Mouse (Mus musculus): ENCODE data around the gene Ifnk. TPM values are rescaled to one million over a fixed set of nuclear protein-coding genes. Genes with fewer than 3 reads are reported as not detected.

Ifnk gene
- total and polyA plus RNA-seq, 2 experiments: not detected

DNA sequence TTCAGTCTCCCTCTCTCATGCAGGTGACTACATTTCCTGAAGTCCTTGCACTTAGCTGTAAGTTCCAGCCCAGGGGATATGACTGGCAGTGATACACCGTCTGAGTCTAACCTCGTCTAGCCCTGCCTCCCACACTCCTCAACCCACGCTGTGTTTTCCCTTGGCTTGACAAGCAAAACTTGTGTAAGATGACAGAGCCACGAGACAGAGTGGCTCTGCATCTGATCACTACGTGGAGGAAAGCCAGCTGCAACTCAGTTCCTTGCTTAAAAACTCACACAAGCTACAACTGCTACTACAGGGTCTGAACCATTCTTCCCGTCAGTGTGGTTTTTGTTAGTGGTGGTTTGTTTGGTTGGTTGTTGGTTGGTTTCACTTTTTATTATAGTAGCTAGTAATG lies 11.5 kb upstream of the Ifnk start:
- Histone ChIP-seq H3K4me1 (ENCODE audit: control insufficient read depth, insufficient read depth, low read length) (peaks cover 13% of the 10 kb centered on the region), H3K36me3 (ENCODE audit: control insufficient read depth, insufficient read depth, low read length) (no peaks in the 10 kb centered on the region; the same call in 1 of the 2 replicates), H3K4me3 (ENCODE audit: insufficient read depth, low read depth, low read length) (no peak overlapping the region), H3K79me2 (ENCODE audit: control insufficient read depth, insufficient read depth, low read length) (peaks cover 34% of the 10 kb centered on the region), H3K27ac (replicated peaks; ENCODE audit: insufficient read depth, low read depth, low read length) (no peak overlapping the region), H3K9ac (ENCODE audit: low read depth, low read length) (no peak overlapping the region), H3K27me3 (ENCODE audit: control insufficient read depth, insufficient read depth, low read length) (no peaks in the 10 kb centered on the region)
- 25% methylated on average over 6 of the region's 6 CpGs for WGBS
- TF ChIP-seq POLR2A (IDR thresholded peaks at IDR 0.05; ENCODE audit: extremely low read depth, insufficient read depth, low read length) (no peak), CTCF (IDR thresholded peaks at IDR 0.05; ENCODE audit: low read depth, low read length) (no peak)
- no peak for DNase-seq (ENCODE audit: extremely low read depth, low read depth, low spot score)

DNA sequence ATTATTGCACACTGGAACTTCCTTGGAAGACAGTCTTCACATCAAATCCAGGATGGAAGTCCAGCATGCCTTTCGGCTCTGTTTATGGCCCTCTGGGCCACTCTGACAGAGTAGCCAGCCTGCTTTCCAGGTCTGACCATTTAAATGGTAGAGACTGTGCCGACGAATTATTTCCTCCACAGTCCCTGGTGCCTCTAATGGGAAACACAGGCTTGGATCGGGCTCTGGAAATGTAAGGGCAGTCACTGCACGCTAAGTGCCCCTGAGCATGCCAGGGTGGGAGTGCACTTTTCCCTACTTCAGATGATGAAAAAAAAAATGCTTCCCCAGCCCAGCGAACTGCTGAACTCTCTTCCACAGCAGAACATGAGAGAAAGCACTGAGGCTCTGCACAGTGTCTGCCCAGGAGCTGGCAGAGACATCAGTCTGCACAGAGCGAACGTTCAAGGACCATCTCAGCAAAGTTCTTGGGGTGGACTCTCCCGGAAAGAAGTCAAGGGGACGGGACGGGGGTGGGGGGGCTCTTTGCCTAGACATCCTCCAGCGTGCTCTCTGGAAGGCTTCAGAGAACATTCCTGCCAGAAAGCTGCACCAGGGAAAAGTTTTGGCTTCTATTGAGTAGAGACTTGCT lies 8.3 kb upstream of the Ifnk start:
- 85% methylated on average over 12 of the region's 12 CpGs for WGBS
- H3K4me3 ChIP-seq (ENCODE audit: insufficient read depth, low read depth, low read length): no peak overlapping the region

DNA sequence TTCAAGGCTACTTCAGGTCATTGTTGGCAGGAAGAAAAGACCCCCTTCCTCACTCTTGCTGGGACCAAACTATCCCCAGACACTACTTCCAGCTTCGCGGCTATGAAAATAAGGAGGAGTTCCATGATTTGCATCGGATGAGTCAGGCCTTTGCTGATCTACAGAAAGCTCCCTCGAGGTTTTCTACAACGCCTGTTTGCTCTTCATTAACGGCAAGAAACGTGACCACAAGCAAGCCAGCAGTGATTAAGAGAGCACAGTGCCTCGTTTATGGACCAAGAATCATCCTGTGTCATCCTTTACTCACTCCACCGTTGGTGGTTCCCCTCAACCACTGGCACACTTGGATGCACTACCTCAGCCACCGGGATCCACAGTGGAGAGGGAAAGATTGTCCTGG lies 6.1 kb upstream of the Ifnk start:
- WGBS: 76% methylated on average over 10 of the region's 10 CpGs
- no peak for TF ChIP-seq CTCF (IDR thresholded peaks at IDR 0.05; ENCODE audit: low read depth, low read length)
- no peak for TF ChIP-seq POLR2A (IDR thresholded peaks at IDR 0.05; ENCODE audit: extremely low read depth, insufficient read depth, low read length)
- Histone ChIP-seq H3K4me3 (ENCODE audit: insufficient read depth, low read depth, low read length) (no peak overlapping the region), H3K27me3 (ENCODE audit: control insufficient read depth, insufficient read depth, low read length) (no peaks in the 10 kb centered on the region), H3K4me1 (ENCODE audit: control insufficient read depth, insufficient read depth, low read length) (peaks cover 16% of the 10 kb centered on the region; the same call in 1 of the 2 replicates), H3K79me2 (ENCODE audit: control insufficient read depth, insufficient read depth, low read length) (peaks cover 34% of the 10 kb centered on the region; the same call in 1 of the 2 replicates), H3K27ac (replicated peaks; ENCODE audit: insufficient read depth, low read depth, low read length) (no peak overlapping the region), H3K36me3 (ENCODE audit: control insufficient read depth, insufficient read depth, low read length) (no peaks in the 10 kb centered on the region; the same call in 1 of the 2 replicates), H3K9ac (ENCODE audit: low read depth, low read length) (no peak overlapping the region)
- no peak for DNase-seq (ENCODE audit: extremely low read depth, low read depth, low spot score)

More for the DNA sequence above, 8.3 kb upstream of the Ifnk start:
- DNase-seq (ENCODE audit: extremely low read depth, low read depth, low spot score): no peak
- H3K36me3 ChIP-seq (ENCODE audit: control insufficient read depth, insufficient read depth, low read length): no peaks in the 10 kb centered on the region; the same call in 1 of the 2 replicates
- no peaks in the 10 kb centered on the region for H3K27me3 ChIP-seq (ENCODE audit: control insufficient read depth, insufficient read depth, low read length)
- H3K4me1 ChIP-seq (ENCODE audit: control insufficient read depth, insufficient read depth, low read length): peaks cover 15% of the 10 kb centered on the region; the same call in 1 of the 2 replicates
- TF ChIP-seq CTCF (IDR thresholded peaks at IDR 0.05; ENCODE audit: low read depth, low read length) (no peak), POLR2A (IDR thresholded peaks at IDR 0.05; ENCODE audit: extremely low read depth, insufficient read depth, low read length) (no peak)
- peaks cover 39% of the 10 kb centered on the region for H3K79me2 ChIP-seq (ENCODE audit: control insufficient read depth, insufficient read depth, low read length)
- H3K27ac ChIP-seq (replicated peaks; ENCODE audit: insufficient read depth, low read depth, low read length): no peak overlapping the region
- H3K9ac ChIP-seq (ENCODE audit: low read depth, low read length): no peak overlapping the region

DNA sequence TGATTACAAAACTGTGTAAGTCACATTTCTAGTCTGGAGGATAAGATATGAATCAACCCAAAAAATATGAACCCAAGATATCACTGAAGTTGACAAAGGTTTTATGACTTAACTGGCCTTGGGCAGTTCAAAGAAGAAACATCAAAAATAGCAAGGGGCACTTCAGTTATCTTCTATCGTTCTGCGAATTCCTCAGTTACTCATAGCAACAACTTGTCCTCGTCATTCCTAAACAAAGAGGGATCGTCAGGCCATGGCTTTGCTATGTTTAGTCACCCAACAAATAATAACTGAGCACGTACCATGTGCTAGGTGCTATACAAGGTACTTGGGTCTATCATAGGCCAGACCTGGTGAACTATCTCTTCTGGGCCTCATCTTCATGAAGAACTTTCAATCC lies 5.3 kb upstream of the Ifnk start:
- no peaks in the 10 kb centered on the region for H3K27me3 ChIP-seq (ENCODE audit: control insufficient read depth, insufficient read depth, low read length)
- H3K27ac ChIP-seq (replicated peaks; ENCODE audit: insufficient read depth, low read depth, low read length): no peak overlapping the region
- no peaks in the 10 kb centered on the region for H3K36me3 ChIP-seq (ENCODE audit: control insufficient read depth, insufficient read depth, low read length)
- H3K79me2 ChIP-seq (ENCODE audit: control insufficient read depth, insufficient read depth, low read length): peaks cover 32% of the 10 kb centered on the region; the same call in 1 of the 2 replicates
- H3K9ac ChIP-seq (ENCODE audit: low read depth, low read length): no peak overlapping the region
- 62% methylated on average over 5 of the region's 5 CpGs for WGBS
- H3K4me3 ChIP-seq (ENCODE audit: insufficient read depth, low read depth, low read length): no peak overlapping the region
- H3K4me1 ChIP-seq (ENCODE audit: control insufficient read depth, insufficient read depth, low read length): peaks cover 17% of the 10 kb centered on the region; the same call in 1 of the 2 replicates
- no peak for DNase-seq (ENCODE audit: extremely low read depth, low read depth, low spot score)
- TF ChIP-seq CTCF (IDR thresholded peaks at IDR 0.05; ENCODE audit: low read depth, low read length) (no peak), POLR2A (IDR thresholded peaks at IDR 0.05; ENCODE audit: extremely low read depth, insufficient read depth, low read length) (no peak)

DNA sequence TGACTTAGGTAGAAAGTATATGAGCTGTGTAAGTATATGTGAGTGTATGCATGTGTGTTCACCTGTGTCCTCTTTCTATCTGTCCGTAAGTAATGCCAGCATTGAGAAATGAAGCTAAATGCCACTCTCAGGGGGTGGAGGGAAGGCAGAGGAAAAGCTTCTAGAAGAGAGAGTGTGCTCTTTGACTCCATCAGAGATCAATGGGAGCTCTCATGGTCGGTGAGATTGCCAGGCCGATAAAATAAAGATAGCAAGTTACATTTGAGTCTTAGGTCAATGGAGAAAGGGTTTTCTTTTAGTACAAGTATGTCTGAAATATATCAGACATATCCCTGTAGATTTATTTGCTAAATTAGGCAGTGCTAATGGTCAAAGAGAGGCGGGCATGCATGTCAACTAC lies 3.5 kb upstream of the Ifnk start:
- 39% methylated on average over 4 of the region's 4 CpGs for WGBS
- peaks cover 32% of the 10 kb centered on the region; the same call in 1 of the 2 replicates for H3K79me2 ChIP-seq (ENCODE audit: control insufficient read depth, insufficient read depth, low read length)

DNA sequence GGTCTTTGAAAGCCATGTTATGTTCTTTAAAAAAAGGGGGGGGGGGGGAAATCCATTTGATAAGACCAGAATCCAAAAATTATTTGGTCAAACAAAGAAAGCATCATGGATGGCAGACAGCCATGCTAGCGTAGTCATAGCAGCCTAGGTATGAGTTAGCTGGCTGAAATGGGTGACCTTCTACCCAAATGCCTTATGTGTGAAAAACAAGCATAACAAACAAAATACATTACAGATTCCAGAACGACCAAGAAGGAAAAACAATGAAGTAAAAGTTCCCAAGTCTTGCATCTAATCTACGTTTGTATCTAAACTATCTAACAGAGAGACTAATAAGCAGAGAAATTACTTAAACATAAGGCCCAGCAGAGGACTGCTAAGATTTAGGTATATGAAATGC lies 1.1 kb upstream of the Ifnk start:
- TF ChIP-seq CTCF (IDR thresholded peaks at IDR 0.05; ENCODE audit: low read depth, low read length): no peak
- TF ChIP-seq POLR2A (IDR thresholded peaks at IDR 0.05; ENCODE audit: extremely low read depth, insufficient read depth, low read length): no peak
- Histone ChIP-seq H3K27me3 (ENCODE audit: control insufficient read depth, insufficient read depth, low read length) (no peaks in the 10 kb centered on the region), H3K4me3 (ENCODE audit: insufficient read depth, low read depth, low read length) (no peak overlapping the region), H3K4me1 (ENCODE audit: control insufficient read depth, insufficient read depth, low read length) (peaks cover 19% of the 10 kb centered on the region; the same call in 1 of the 2 replicates), H3K9ac (ENCODE audit: low read depth, low read length) (no peak overlapping the region), H3K27ac (replicated peaks; ENCODE audit: insufficient read depth, low read depth, low read length) (no peak overlapping the region), H3K36me3 (ENCODE audit: control insufficient read depth, insufficient read depth, low read length) (no peaks in the 10 kb centered on the region), H3K79me2 (ENCODE audit: control insufficient read depth, insufficient read depth, low read length) (peaks cover 22% of the 10 kb centered on the region; the same call in 1 of the 2 replicates)
- peak; percentile 67 for DNase-seq (ENCODE audit: extremely low read depth, low read depth, low spot score)
- 37% methylated on average over 3 of the region's 3 CpGs for WGBS

More for the DNA sequence above, 3.5 kb upstream of the Ifnk start:
- Histone ChIP-seq H3K27ac (replicated peaks; ENCODE audit: insufficient read depth, low read depth, low read length) (no peak overlapping the region), H3K27me3 (ENCODE audit: control insufficient read depth, insufficient read depth, low read length) (no peaks in the 10 kb centered on the region), H3K9ac (ENCODE audit: low read depth, low read length) (no peak overlapping the region), H3K36me3 (ENCODE audit: control insufficient read depth, insufficient read depth, low read length) (no peaks in the 10 kb centered on the region), H3K4me1 (ENCODE audit: control insufficient read depth, insufficient read depth, low read length) (peaks cover 17% of the 10 kb centered on the region; the same call in 1 of the 2 replicates), H3K4me3 (ENCODE audit: insufficient read depth, low read depth, low read length) (no peak overlapping the region)
- DNase-seq (ENCODE audit: extremely low read depth, low read depth, low spot score): peak; percentile 72
- TF ChIP-seq POLR2A (IDR thresholded peaks at IDR 0.05; ENCODE audit: extremely low read depth, insufficient read depth, low read length): no peak
- no peak for TF ChIP-seq CTCF (IDR thresholded peaks at IDR 0.05; ENCODE audit: low read depth, low read length)
